Mouse (Mus musculus) left cerebral cortex, postnatal 36 days (tissue): ENCODE measurements around the gene Hlcs. TPM values are rescaled to one million over a fixed set of nuclear protein-coding genes. Genes with fewer than 3 reads are reported as not detected.

Experiments
- DNase-seq, 2 experiments: peaks; one replicate each; pipeline ENCODE4 v3.0.0; 2021 to 2022; ENCODE audit warnings: low spot score in 2 of 2, mixed read lengths in 1 of 2
- intact Hi-C: fragments of 180-260 bp; cut with DNase I; formaldehyde crosslinking; loops from one replicate; pipeline ENCODE4 v1.15.1; 2025
- total RNA-seq, 2 experiments: library from RNA; stranded (reverse); gene quantifications; 2 replicates each; pipeline ENCODE4 v1.2.3; 2021

Hlcs gene
- total RNA-seq, 2 experiments from 2014 or later: 15.6 to 20.0 TPM

DNA sequence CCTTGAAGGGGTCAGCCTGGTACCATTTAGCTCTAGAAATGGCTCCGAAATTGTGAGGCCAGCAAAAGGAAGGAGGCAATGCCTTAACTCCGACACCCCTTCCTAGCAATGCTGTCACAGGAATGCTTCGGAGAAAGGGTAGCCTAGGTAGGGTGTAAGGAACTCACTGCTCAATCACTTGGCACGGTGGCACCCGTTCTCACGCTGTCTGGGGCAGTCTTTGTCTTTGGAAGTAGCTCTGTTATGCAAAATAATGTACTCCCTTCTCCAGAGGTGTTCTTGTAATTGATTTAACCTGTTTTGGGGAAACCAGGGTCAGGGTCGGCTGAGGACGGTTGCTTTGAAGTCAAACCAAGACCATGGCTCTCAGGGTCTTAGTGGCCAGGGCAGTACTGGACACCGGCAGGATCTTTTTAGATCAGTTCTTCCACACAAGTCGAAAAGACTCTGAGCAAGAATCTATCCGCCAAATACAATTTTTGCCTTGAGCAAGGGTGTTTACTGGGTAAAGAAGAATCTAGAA lies 225.1 kb downstream of the Hlcs start:
- no peak for DNase-seq
- intact Hi-C loops: loop anchor here (10.0 kb wide), 1 partner anchor 1393 kb away; no protein-coding TSS in a partner anchor

DNA sequence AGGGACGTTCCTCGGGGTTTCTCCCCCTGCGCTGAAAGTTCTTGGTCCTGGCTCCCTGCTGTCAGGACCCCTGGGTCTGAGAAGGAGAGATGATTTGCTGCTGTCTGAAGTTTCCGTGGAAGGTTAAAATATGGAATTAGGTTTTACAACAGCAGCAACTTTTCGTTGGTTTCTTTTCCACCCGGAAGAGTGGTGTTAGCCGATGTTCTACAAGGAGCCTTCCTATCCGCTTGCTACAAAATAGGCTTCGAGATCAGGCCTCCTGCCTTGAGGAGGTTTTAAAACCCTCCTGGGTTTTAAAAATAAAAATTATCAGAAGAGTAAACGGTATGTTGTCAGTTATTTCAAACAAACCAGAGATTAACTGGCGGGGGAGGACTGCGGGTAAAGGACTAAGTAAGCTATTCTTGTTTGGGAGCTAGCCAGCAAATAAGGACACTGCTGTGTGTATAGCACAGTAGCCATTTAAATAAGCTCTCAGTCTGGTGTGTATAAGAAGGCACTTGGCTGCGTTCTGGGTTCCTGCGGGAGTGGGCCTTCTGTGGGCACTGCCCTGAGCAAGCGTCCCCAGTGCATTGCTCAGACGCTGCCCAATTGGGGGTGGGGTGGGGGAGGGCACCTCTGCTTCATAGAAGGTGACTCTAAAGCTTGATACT lies 225.7 kb downstream of the Hlcs start:
- DNase-seq: no peak
- intact Hi-C loops: loop anchor here (10.0 kb wide), 1 partner anchor 1393 kb away; no protein-coding TSS in a partner anchor

DNA sequence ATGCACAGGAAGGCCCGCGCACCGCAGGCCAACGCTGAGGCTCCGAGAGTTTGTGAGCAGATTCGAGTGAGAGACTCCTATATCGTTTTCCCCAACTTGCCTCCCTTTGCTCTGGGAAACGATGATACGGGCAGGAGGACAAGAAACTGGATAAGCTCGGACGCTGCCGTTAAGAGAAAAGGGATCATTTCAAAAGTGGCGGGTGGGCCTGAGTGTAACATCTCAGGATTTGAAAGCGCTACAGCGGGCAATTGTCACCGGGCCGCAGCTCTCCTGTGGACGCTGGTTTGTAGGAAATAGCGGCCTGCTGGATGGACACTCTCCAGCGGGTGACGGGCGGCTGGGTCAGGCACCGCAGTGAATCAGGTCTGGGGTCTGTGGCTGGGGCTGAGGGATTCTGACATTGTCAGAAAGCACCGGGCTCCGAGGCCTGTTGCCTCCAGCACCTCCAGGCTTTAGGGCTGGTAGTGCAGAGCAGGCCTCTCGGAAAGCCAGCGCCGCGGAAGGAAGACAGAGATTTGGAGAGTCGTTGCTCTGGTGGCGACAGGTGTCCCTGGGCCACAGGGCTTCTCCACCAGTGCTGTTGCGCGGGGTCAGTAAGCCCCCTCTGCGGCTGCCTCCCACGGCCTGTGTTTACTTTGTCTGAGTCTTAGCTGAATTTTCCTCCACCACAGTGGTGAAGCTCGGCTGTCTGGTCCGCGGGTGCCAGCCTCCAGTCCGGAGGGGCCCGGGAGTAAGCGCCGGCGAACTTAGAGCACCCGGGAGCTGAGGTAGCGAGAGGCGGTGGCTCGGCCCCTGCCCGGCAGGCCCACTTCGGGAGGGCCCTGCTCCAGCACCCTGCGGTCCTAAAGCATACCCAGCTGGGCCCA lies 226.4 kb downstream of the Hlcs start:
- DNase-seq: no peak
- intact Hi-C loops: loop anchor here (10.0 kb wide), 1 partner anchor 1392 kb away; no protein-coding TSS in a partner anchor

DNA sequence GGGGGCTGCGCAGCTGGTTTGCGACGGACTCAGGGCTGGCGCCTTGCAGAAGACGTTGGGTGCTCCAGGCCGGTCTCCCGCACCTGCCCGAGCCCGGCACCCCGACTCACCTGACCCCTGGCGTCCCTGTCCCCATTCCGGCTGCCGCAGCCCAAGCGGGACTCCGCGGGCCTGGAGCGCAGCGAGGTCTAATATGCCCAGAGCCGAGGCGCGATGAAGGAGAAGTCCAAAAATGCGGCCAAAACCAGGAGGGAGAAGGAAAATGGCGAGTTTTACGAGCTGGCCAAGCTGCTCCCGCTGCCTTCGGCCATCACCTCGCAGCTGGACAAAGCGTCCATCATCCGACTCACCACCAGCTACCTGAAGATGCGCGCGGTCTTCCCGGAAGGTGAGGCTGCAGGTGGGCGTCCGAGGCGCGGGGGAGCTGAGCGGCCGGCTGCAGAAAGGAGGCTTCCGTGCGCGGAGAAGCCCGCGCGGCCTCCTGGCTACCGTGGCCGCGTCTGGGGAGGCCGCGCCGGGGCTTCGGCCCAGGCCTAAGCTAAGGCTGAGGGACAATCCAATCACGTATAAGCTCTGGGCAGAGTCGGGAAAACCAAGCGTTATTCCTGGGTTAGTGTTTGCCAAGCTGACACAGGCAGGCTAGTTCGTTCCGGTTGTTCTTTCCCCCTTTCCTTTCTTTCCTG lies 227.6 kb downstream of the Hlcs start:
- no peak for DNase-seq
- intact Hi-C loops: loop anchor here (10.0 kb wide), 1 partner anchor 1391 kb away; no protein-coding TSS in a partner anchor

DNA sequence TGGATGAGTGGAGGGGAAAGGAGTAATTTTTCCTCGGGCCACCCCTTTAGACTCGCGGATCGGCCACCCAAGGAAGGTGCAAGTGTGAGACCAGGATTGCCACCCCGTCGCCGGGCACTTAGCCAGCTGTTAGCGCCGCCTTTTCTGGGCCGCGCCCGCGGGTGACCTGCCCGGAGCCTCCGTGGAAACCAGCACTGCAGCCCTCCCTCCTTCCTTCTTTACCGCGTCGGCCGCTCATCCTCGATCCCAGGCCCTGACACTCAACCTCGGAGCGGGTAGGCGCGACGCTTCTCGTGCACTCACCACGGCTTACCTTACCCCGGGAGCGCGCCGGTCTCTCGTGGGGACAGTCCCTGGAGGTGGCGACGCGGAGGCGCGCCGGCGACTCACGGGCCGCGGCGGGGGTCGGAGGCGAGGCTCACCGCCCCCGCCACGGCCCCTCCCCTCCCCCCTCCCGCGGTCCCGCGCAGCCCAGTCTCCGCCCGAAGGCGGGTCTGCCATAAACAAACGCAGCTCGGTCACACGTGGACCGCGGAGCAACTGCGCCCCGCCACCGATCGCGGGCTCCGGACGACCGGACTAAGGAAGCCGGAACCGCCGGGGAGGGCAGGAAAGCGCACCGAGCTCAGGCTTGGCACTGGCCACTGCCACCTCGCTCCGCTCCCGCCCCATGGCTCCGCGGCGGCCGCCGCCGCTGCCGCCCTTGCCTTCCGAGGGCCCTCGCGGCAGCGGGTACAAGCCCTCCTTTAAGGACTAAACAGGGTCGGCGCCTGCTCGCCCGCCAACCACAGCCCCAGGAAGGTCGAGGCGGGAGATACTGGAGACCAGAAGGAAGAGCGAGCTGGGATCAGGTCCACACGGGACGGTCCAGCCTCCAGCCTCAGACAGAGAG lies 228.4 kb downstream of the Hlcs start, which contains the start of gene Sim2:
TSS of gene Sim2 (plus strand) at position 221 of the 892 bp plus-strand sequence.
- intact Hi-C loops: loop anchor here (10.0 kb wide), 1 partner anchor 1390 kb away; no protein-coding TSS in a partner anchor
- DNase-seq: no peak

DNA sequence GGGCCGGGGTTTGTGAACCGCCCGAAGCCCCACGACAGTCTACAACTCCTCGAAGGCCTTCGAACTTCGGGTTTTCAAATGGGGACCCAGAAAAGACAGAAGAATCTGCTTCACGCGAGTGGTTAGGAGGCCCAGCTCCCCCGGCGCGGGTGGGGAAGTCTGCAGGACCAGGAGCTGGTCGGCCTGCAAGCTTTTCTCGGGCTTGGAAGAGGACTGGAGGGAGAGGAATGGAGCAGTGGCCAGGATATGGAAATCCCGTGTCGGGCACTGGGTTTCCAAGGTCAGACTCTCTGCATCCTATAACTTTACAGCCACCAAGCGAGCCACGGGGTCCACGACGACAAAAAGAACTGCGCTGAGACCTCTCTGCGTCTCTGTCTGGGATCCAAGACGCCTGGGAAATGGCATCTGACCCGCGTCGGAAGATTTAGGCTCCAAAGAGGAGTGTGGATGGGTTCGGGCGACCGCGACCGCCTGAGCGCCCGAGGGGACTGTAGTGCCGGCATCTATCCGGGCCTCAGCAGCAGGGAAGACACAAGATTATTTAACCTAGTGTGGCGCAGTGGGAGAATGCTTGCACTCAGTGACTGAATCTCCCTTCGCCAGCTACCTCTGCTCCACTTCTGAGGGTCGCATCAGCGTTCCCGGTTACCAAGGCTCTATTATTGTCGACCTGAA lies 229.4 kb downstream of the Hlcs start:
- no peak for DNase-seq
- intact Hi-C loops: loop anchor here (10.0 kb wide), 1 partner anchor 1389 kb away; no protein-coding TSS in a partner anchor

DNA sequence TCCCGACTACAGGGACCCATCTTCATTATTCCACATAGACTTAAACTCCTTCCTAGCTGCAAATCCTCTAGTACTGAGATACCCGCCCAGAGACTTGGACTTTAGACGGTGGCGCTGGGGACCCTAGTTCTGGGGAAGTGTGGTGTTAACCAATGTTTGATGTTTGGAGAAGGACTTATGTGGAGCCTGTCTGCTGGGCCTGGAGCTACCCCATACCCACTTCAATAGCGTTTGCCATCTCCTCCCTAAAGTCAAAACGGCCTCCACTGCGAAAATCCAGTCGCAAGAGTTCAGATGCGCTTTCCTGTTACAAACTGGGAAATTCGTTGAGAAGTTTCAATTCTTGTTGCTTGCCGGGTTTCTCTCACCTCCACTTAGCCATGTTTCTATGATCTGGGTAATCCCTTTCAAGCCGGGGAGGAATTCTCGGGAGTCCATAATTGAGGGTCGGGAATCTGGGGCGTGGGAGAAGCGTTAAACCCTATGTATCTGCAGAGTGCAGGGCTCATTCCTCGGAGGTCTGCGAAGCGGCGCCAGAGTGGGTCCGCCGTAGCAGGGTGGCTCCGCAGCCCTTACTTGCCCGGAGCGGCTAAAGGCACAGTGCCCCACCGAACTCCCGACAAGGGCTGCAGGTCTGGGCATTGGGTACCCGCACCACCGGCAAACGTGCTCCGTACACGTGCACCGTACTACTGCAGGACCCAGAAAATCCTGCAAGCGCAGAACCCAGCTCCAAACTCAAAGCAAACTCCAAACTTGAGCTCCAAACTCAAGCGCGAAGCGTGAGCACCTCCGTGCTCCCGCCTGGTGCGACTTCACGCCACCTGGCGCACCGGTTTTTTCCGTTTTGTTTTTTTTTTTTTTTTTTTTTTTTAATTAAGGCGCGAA lies 230.2 kb downstream of the Hlcs start:
- no peak for DNase-seq
- intact Hi-C loops: loop anchor here (10.0 kb wide), 1 partner anchor 1388 kb away; no protein-coding TSS in a partner anchor

DNA sequence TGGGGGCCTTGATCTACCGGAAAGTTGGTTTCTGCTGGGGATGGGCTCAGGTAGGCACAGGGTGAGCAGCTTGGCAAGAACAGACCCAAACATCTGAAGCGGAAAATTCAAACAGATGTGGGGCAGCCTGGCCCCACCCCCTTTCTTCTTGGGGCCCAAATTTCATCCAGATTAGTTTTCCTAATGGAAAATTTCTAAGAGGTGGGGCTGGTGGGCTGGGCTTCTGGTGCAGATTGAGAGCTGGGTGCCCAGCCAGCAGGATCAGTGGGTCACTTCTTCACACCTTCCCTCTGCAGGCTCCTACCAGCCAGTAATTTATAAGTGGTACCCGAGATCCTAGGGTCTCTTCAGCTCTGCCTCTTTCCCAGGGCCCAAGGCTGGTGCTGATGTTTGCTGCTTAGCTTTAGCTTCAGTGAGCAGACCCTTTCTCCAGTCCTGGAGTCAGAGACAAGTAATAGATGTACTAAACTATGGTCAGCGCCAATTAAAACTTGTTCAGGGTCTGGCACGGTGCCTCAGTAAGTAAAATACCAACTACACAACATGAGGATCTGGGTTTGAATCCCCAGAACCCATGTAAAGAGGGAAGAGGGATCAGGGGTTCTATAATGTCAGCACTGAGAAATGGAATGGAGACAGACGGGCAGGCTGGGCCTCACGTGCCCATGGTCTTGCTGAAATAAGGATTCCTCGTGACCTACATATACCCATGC lies 231.2 kb downstream of the Hlcs start:
- intact Hi-C loops: loop anchor here (2.0 to 10.0 kb wide), 2 partner anchors 13 to 1387 kb away; no protein-coding TSS in a partner anchor
- no peak for DNase-seq

DNA sequence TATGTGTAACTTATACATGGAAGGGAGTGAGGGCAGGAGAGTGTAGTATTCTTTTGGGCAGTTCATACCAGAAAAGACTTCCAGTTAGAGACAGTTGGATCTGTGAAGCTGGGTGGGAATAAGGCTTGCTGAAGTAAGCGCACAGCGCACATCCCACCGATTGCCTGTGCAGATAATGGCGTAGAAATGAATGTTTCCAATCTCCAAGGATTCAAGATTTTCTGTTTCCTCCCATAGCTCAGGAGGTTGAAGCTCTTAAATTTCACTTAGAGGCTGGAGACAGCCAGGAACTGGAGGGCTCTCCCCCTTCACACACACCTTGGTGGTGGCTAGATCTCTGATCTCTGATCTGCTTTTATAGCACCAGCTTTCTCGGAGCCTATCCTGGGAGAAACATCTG lies 231.8 kb downstream of the Hlcs start:
- intact Hi-C loops: loop anchor here (2.0 to 10.0 kb wide), 2 partner anchors 13 to 1387 kb away; no protein-coding TSS in a partner anchor
- DNase-seq: no peak

DNA sequence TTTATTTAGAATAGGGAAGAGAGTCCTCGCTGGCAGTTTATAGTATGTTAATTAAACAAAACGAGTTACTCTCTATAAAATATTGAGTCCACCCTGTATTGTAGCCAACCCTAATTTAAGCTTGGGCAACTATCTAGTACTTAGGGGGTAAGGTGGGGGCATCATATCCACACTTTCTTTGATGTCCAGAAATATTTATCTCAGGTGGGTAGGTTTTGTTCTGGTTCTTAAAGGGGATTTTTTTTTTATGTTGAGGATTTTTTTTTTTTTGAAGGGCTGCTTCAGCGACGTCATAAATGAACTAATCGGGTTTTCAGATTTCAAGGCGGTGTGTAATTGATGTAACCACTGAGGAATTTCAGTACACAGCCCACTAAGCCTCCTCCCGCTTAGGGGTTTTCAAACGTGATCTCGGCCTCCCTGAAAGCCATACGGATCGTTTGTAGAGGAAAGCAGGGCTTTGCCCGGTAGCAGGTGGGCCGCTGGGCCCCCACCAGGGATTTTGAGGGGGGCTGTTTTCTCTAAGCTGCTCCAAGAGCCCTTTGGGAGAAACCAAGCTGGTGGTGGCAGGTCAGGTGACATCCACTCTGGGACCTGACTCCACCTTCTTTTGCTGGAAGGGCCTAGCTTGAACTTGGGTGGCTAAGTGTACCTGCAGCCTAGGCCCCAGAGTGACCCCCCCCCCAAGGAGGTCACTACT lies 233.4 kb downstream of the Hlcs start:
- intact Hi-C loops: loop anchor here (2.0 to 10.0 kb wide), 2 partner anchors 15 to 1385 kb away; no protein-coding TSS in a partner anchor
- DNase-seq: no peak

DNA sequence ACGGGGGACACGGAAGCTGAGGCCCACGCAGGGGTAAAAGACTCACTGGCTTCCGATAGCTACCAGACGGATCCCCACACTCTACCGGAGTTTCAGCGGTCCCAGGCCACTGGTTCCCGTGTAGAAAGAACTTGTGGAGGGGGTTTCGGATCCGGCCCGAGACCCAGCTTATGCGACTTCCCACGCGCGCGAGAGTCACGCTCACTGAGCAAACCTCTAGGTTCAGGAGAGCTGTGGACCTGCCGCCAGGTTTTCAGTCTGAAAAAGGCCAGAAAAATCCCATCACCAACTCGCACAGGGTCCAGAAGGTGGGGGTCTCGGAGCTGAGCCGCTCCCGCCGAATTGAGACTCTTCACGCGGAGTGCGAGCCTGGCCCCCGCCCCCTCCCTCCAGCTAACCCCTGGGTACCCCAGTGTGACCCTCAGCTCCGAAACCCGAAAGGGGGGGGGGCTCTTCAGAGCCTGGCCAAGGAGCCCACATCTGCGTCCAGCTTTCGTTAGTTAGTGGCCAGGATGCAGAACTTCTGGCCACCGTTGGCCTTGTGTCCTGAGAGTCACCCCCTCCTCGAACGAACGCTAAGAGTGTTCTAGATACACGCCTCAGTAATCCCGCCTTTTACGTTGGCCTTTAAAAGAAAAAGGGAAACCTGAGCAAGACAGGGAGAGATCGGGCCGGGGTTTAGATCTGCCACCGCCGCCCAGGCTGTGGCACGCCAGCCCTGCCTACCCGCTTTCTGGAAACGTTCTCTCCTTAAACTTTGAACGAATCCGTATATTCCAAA lies 234.1 kb downstream of the Hlcs start:
- intact Hi-C loops: no loop called here
- DNase-seq: no peak
